Mouse (Mus musculus) kidney, adult 2 months (tissue): Measurements from ENCODE around the gene Trim71. TPM values are rescaled to one million over a fixed set of nuclear protein-coding genes. Genes with fewer than 3 reads are reported as not detected.

ENCODE experiments used
- DNase-seq: peaks from one replicate; pipeline ENCODE4 v3.0.0; 2021
- H3K27ac ChIP-seq: fragments of 200-500 bp; 2 replicates; pipeline ENCODE4 v1.5.1; 2012; ENCODE audit warnings: low read depth, low read length, control low read depth, inconsistent platforms; ENCODE audit not compliant: insufficient read depth
- H3K27me3 ChIP-seq: fragments of 200-500 bp; replicated peaks from 2 replicates; pipeline ENCODE4 v1.6.1; 2012; ENCODE audit warnings: mild to moderate bottlenecking, moderate library complexity, low read length, inconsistent platforms; ENCODE audit not compliant: control insufficient read depth, insufficient read depth
- H3K36me3 ChIP-seq: fragments of 200-500 bp; 2 replicates; pipeline ENCODE4 v1.6.1; 2012; ENCODE audit warnings: mild to moderate bottlenecking, moderate library complexity, low read length, inconsistent platforms; ENCODE audit not compliant: control insufficient read depth, insufficient read depth
- H3K4me1 ChIP-seq: fragments of 200-500 bp; 2 replicates; pipeline ENCODE4 v1.6.1; 2011; ENCODE audit warnings: low read length; ENCODE audit not compliant: control insufficient read depth, insufficient read depth
- H3K4me3 ChIP-seq: fragments of 200-500 bp; 2 replicates; pipeline ENCODE4 v1.5.1; 2011; ENCODE audit warnings: mild to moderate bottlenecking, low read depth, low read length, control low read depth; ENCODE audit not compliant: insufficient read depth
- CTCF ChIP-seq: fragments of 200-500 bp; conservative IDR thresholded peaks from 2 replicates; pipeline ENCODE4 v1.5.1; 2011; ENCODE audit warnings: low read depth, mild to moderate bottlenecking, control low read depth, low read length, moderate library complexity, mixed read lengths; ENCODE audit not compliant: insufficient read depth, insufficient read length
- POLR2A ChIP-seq: fragments of 200-500 bp; IDR thresholded peaks from one replicate; pipeline ENCODE4 v1.6.1; 2011; ENCODE audit warnings: low read depth, low read length, control low read depth
- WGBS: fragments of 180-500 bp; shearing (Covaris S2); methylation state at CpG from one replicate; pipeline ENCODE4 v1.1.7; 2018; 5-methylcytosine and 5-hydroxymethylcytosine counted together
- polyA plus RNA-seq: library from polyadenylated mRNA; depleted of rRNA; stranded (reverse); fragments of >200 nt; gene quantifications from 2 replicates; pipeline ENCODE4 v1.2.3, GENCODE M21; 2012

Gene Trim71
- polyA plus RNA-seq, 1 experiment: 0.05 TPM

DNA sequence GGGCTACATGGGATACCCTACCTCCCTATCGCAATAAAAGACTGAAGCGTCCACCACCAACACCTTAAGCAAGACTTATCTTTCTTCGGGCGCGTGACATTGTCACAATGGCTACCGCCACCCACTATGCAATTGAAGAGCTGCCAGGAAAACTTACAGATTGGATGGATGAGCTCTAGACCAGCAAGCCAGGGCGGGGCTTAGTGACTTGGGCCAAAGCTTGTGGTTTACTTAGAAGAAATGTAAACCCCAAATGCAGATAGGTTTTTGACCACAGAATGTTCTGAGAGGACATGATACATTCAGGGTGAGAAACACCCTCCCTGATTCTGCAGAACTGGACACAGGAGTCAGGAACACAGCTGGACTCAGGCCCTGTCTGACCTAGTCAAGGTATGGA lies 63.1 kb downstream of the Trim71 start:
- TF ChIP-seq CTCF: no peak
- no peak for TF ChIP-seq POLR2A
- Histone ChIP-seq H3K4me1 (no peaks in the 10 kb centered on the region), H3K36me3 (no peaks in the 10 kb centered on the region), H3K27me3 (no peaks in the 10 kb centered on the region), H3K4me3 (no peak overlapping the region), H3K27ac (no peak overlapping the region)
- no peak for DNase-seq
- 95% methylated on average over 7 of the region's 7 CpGs for WGBS

DNA sequence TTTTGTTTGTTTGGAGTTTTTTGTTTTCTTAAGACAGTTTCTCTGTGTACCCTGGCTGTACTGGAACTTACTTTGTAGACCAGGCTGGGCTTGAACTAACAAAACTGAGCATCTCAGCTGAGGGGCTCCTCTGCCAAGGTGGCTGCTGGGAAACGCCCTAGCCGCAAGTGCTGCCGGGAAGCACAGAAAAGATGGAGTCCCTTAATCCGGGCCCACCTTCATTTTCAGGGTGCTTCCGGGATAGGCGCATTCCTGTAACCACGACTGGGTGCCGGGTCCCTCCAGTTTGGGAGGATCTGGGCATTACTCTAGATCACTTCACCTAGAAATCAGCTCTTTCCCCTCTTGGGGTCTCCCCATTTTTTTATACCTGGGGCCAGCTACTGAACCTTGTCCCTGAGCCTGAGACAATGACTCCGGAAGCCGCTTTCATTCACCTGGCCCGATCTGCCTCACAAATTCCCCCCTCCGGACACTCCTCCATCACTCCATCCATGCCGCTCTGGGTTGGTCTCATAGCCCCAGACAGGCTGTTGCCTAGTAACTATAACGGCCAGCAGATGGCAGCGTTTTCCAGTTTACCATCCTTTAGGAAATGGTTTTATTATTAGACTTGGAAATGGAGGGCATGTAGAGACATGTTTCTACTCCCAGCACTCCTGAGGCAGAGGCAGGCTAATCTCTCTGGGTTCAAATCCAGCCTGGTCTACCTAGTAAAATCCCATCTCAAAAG lies 64.2 kb downstream of the Trim71 start:
- H3K36me3 ChIP-seq: no peaks in the 10 kb centered on the region
- no peak overlapping the region for H3K27ac ChIP-seq
- no peaks in the 10 kb centered on the region for H3K4me1 ChIP-seq
- WGBS: 20% methylated on average over 15 of the region's 15 CpGs
- DNase-seq: peak; percentile 75
- peak; percentile 61 for TF ChIP-seq CTCF
- TF ChIP-seq POLR2A: no peak
- H3K27me3 ChIP-seq: no peaks in the 10 kb centered on the region
- H3K4me3 ChIP-seq: no peak overlapping the region

- Histone ChIP-seq H3K4me3 (no peak overlapping the region), H3K36me3 (no peaks in the 10 kb centered on the region), H3K27me3 (no peaks in the 10 kb centered on the region), H3K4me1 (no peaks in the 10 kb centered on the region), H3K27ac (no peak overlapping the region)
- TF ChIP-seq CTCF (peak; percentile 96), POLR2A (no peak)
- peak; percentile 87 for DNase-seq
- 4% methylated on average over 11 of the region's 11 CpGs for WGBS
Observed at GRCm38 (mm10) chr9:114498218-114498617, 66.0 kb downstream of the Trim71 start.

- WGBS: 81% methylated on average over 7 of the region's 7 CpGs
- H3K27ac ChIP-seq: no peak overlapping the region
- TF ChIP-seq CTCF (no peak), POLR2A (no peak)
- no peaks in the 10 kb centered on the region for H3K4me1 ChIP-seq
- DNase-seq: no peak
- H3K27me3 ChIP-seq: no peaks in the 10 kb centered on the region
- no peak overlapping the region for H3K4me3 ChIP-seq
- no peaks in the 10 kb centered on the region for H3K36me3 ChIP-seq
Observed at GRCm38 (mm10) chr9:114496469-114496868, 67.7 kb downstream of the Trim71 start.

- Histone ChIP-seq H3K27me3 (no peaks in the 10 kb centered on the region), H3K4me1 (no peaks in the 10 kb centered on the region), H3K4me3 (no peak overlapping the region), H3K27ac (no peak overlapping the region), H3K36me3 (no peaks in the 10 kb centered on the region)
- peak; percentile 65 for DNase-seq
- WGBS: 63% methylated on average over 23 of the region's 23 CpGs
- TF ChIP-seq CTCF (no peak), POLR2A (no peak)
Observed at GRCm38 (mm10) chr9:114487481-114488258, 76.5 kb downstream of the Trim71 start.

GRCm38 (mm10) chr9:114486808-114487207 lies 77.4 kb downstream of the Trim71 start:
- no peak for DNase-seq
- no peaks in the 10 kb centered on the region for H3K27me3 ChIP-seq
- 72% methylated on average over 4 of the region's 4 CpGs for WGBS
- H3K4me1 ChIP-seq: no peaks in the 10 kb centered on the region
- H3K4me3 ChIP-seq: no peak overlapping the region
- H3K36me3 ChIP-seq: no peaks in the 10 kb centered on the region
- TF ChIP-seq CTCF (no peak), POLR2A (no peak)
- no peak overlapping the region for H3K27ac ChIP-seq

DNA sequence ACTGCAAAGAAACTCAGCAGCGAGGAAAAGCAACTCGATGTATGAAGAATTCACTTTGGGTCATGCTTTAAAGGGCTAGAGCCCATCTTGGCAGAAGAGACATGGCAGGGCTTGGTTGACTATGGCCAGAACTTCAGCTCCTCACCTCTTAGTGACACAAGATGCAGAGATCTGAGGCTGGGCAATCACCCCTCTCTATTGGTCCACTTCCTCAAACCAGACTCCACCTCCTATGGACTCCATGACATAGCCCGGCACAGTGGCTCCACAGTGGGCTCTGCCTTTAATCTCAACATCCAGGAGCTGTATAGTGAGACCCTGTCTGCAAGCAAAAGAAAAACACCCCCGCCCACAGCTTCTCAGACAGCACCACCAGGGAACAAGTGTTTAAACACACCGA lies 79.4 kb downstream of the Trim71 start:
- H3K4me3 ChIP-seq: no peak overlapping the region
- TF ChIP-seq POLR2A: no peak
- no peak for TF ChIP-seq CTCF
- DNase-seq: no peak
- no peaks in the 10 kb centered on the region for H3K27me3 ChIP-seq
- H3K36me3 ChIP-seq: no peaks in the 10 kb centered on the region
- WGBS: 86% methylated on average over 5 of the region's 5 CpGs
- no peak overlapping the region for H3K27ac ChIP-seq
- no peaks in the 10 kb centered on the region for H3K4me1 ChIP-seq
